Mouse (Mus musculus) heart, adult 2 months (tissue): ENCODE measurements at regions not wholly inside any gene's neighbourhood (a gene's known extent, or its start where the extent isn't known, plus 50 kb on each side); places are given as distances from the start of the nearest gene placed in this dataset.

Experiments used
- CTCF ChIP-seq: fragments of 200-600 bp; IDR thresholded peaks from 2 replicates; pipeline ENCODE4 v1.8.1; 2022; ENCODE audit warnings: antibody characterized with exemption, mild to moderate bottlenecking, moderate library complexity
- EP300 ChIP-seq: fragments of 200-500 bp; IDR thresholded peaks from 2 replicates; pipeline ENCODE4 v1.6.1; 2011; ENCODE audit warnings: low read depth, low read length, control low read depth; ENCODE audit not compliant: insufficient read depth
- POLR2A ChIP-seq: fragments of 200-500 bp; IDR thresholded peaks from 2 replicates; pipeline ENCODE4 v1.6.1; 2011; ENCODE audit warnings: mild to moderate bottlenecking, low read depth, low read length, control low read depth; ENCODE audit not compliant: insufficient read depth

DNA sequence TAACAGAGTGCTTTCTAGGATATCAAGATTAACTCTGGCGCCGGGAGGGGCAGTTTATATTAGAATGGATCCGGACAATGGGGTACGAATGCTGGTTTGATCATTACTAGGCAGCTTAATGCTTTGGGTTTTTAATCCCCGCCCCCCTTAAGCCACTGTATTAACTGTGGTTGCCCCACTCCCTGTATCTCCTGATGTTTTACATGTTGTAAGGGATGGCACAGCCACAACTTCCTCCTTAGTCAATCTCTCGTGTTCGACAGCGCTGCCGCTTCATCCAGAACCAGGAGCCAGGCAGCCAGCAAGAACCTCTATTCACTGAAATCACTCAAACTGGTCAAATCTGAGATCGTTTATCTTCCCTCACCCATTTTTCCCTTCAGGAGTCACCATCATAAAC is 57.4 kb upstream of the Aff3 start:
- TF ChIP-seq POLR2A (no peak), CTCF (no peak), EP300 (no peak)
